Comparison of ENCODE assay signal across 20 mouse cellular contexts in the genomic region with DNA sequence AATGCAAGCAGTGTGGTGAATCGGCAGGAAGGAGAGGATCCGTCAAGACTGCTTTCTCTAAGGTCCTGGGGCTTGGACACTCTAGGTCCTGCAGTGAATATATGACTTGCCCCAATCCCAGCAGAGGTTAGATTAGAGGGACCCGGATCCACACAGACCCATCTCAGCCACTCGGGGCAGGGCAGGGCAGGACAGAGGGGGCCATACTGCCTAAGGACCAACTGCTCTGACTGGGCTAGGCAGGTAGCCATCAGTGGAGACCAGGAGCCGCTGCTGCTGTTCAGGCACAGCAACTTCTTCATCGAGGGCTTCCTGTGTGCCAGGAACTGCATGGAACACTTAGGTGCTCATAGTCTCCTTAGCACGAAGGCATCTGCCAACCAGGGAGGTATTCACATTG. TPM values are rescaled to one million over a fixed set of nuclear protein-coding genes. Genes with fewer than 3 reads are reported as not detected.
"Had no signal": no experiment of that assay in that cellular context is flagged by ENCODE, and none has a peak within 500 bp of the region (broad histone marks: within the 10 kb centered on the region; RNA-seq: fewer than 3 reads in every experiment).

No protein-coding gene starts in this region.

- H3K27me3 ChIP-seq: limb, embryonic 13.5 days; liver, embryonic 15.5 days; midbrain, embryonic 12.5 days; neural tube, embryonic 15.5 days had no signal

- H3K4me1 ChIP-seq: liver, embryonic 15.5 days had no signal

- H3K4me3 ChIP-seq: limb, embryonic 13.5 days; liver, embryonic 15.5 days; midbrain, embryonic 12.5 days; myocyte; neural tube, embryonic 15.5 days had no signal

- H3K9me3 ChIP-seq: limb, embryonic 13.5 days; liver, embryonic 15.5 days; midbrain, embryonic 12.5 days; neural tube, embryonic 15.5 days had no signal

- H3K36me3 ChIP-seq: liver, embryonic 15.5 days; midbrain, embryonic 12.5 days; neural tube, embryonic 15.5 days had no signal

- ATAC-seq: inflammation-experienced regulatory T-cells, adult 6 months had no signal

- H3K27ac ChIP-seq: limb, embryonic 13.5 days; liver, embryonic 15.5 days; midbrain, embryonic 12.5 days; neural tube, embryonic 15.5 days had no signal

- DNase-seq: kidney, postnatal 10 days; left cerebral cortex, postnatal 4 days; lung, postnatal 10 days; spleen, adult 18-20 months; thymus, adult 18-20 months; thymus, postnatal 14 days had no signal

- H3K4me2 ChIP-seq: limb, embryonic 13.5 days; liver, embryonic 11.5 days; liver, embryonic 15.5 days; midbrain, embryonic 12.5 days; neural tube, embryonic 15.5 days had no signal

- H3K9ac ChIP-seq: limb, embryonic 13.5 days; liver, embryonic 15.5 days; midbrain, embryonic 12.5 days; neural tube, embryonic 15.5 days had no signal

RNA-seq across cellular contexts. Expression of a gene that starts 0.8 kb away (rescaled TPM):
- total RNA-seq: layer of hippocampus, adult 8-10 months; layer of hippocampus, postnatal 14 days; left cerebral cortex, adult 18-20 months; left cerebral cortex, postnatal 10 days; left cerebral cortex, postnatal 4 days; megakaryocyte, adult 5-6 weeks had no signal
- polyA plus RNA-seq: inflammation-experienced regulatory T-cells, adult 6 months; limb, embryonic 13.5 days; liver, embryonic 15.5 days; midbrain, embryonic 12.5 days; myocyte; neural tube, embryonic 11.5 days; neural tube, embryonic 15.5 days; stomach, embryonic 14.5 days had no signal

RNA-seq across cellular contexts. Expression of a gene that starts 22.0 kb away (rescaled TPM):
- total RNA-seq: layer of hippocampus, adult 8-10 months; layer of hippocampus, postnatal 14 days; left cerebral cortex, adult 18-20 months; left cerebral cortex, postnatal 10 days; left cerebral cortex, postnatal 4 days; megakaryocyte, adult 5-6 weeks had no signal
- polyA plus RNA-seq: inflammation-experienced regulatory T-cells, adult 6 months; limb, embryonic 13.5 days; midbrain, embryonic 12.5 days; myocyte; neural tube, embryonic 11.5 days; neural tube, embryonic 15.5 days; stomach, embryonic 14.5 days had no signal
